Mouse (Mus musculus) testis, adult 2 months (tissue): ENCODE measurements around the gene Myh1.

Experiments
- CTCF ChIP-seq: fragments of 200-500 bp; IDR thresholded peaks from 2 replicates; pipeline ENCODE4 v1.5.1; 2012; ENCODE audit warnings: low read depth, mild to moderate bottlenecking, inconsistent platforms, low read length, moderate library complexity; ENCODE audit not compliant: control insufficient read depth, insufficient read depth, insufficient replicate concordance
- POLR2A ChIP-seq: fragments of 200-500 bp; IDR thresholded peaks from 2 replicates; pipeline ENCODE4 v1.6.1; 2012; ENCODE audit warnings: low read depth, mild to moderate bottlenecking, inconsistent platforms, low read length, moderate library complexity; ENCODE audit not compliant: control insufficient read depth

DNA sequence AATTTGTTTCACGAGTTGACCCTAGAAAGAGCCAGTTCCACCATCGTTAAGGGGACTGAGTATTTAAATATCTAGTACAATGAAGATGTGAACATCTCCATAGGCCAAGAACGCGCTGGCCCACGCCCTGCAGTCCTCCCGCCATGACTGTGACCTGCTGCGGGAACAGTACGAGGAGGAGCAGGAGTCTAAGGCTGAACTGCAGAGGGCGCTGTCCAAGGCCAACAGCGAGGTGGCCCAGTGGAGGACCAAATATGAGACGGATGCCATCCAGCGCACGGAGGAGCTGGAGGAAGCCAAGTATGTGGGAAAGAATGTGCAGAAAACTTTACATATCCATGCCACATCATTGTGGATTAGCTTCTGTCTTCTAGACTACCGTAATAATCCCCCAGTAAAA, 8.4 kb upstream of the Myh1 start:
- peak; percentile 20; the same call in 1 of the 2 replicates for TF ChIP-seq CTCF
- no peak for TF ChIP-seq POLR2A
